Mouse (Mus musculus): ENCODE measurements around the gene Serf2.

DNA sequence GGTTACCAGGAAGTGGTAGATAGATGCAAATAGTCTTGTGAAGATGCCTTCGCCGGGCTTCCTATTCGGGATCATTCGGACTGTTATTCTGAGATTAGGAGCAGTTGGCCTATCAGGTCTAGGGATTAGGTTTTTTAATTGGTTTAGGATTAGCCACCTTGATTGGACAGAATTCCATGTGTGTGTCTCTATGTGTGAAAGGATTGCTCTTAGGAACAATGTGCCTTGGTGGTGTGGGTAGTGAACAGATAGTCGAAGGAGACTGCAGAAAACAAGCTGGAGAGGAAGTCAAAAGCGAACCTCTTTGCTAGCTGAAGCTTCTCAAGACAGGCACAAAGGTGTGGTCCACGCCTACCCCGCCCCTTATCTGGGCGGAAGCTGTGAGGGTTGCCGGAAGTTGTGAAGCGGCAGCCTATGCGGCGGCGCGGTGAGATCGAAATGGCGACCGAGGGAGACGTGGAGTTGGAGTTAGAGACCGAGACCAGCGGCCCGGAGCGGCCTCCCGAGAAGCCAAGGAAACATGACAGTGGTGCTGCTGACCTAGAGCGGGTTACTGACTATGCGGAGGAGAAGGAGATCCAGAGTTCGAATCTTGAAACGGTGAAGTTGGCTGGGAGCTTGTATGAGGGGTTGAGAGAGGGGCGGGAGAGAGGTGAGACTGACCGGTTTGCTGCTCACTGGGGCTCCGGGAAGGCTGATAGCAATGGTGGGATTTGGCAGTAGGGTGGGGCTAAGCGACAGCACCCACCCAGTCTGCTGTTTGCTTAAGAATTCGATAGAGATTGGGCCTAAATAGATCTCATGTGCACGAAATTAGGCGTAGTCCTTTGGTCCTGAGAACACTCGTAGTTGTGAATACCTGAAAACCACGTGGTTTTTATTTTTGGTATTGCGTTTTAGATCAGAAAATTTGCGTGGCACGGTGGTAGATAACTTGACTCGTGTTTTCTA, 8.0 kb downstream of the Serf2 start, which contains the start of gene Serinc4:
- no peak for TF ChIP-seq CTCF (IDR thresholded peaks at IDR 0.05; ENCODE audit: low read depth, low read length)
- no peak for TF ChIP-seq POLR2A (IDR thresholded peaks at IDR 0.05; ENCODE audit: borderline replicate concordance, low read depth, low read length)

All from bone marrow macrophage, adult 2 months (primary cell).